Mouse (Mus musculus) bone marrow macrophage, adult 2 months (primary cell): ENCODE data around the gene Gadd45gip1.

Experiments used
- CTCF ChIP-seq: IDR thresholded peaks from 2 replicates; pipeline ENCODE4 v1.5.1; 2012; ENCODE audit warnings: low read depth, mild to moderate bottlenecking, low read length, moderate library complexity
- POLR2A ChIP-seq: IDR thresholded peaks from 2 replicates; pipeline ENCODE4 v1.6.1; 2012; ENCODE audit warnings: mild to moderate bottlenecking, low read depth, low read length, borderline replicate concordance

- TF ChIP-seq CTCF: no peak
- TF ChIP-seq POLR2A: no peak
These were observed 25.1 kb downstream of the Gadd45gip1 start for GRCm38 (mm10) chr8:84856434-84856833.
